Mouse (Mus musculus) ES-E14 (cell line): ENCODE data around the gene Plin2. TPM values are rescaled to one million over a fixed set of nuclear protein-coding genes. Genes with fewer than 3 reads are reported as not detected.

Experiments used
- DNase-seq: peaks from one replicate; pipeline ENCODE4 v3.0.0-alpha.2; 2013; ENCODE audit warnings: low read depth, low spot score
- H3K27ac ChIP-seq: 2 replicates; pipeline ENCODE4 v1.5.1; 2012; ENCODE audit warnings: low read depth, mild to moderate bottlenecking, low read length, moderate library complexity, mixed read lengths; ENCODE audit not compliant: poor library complexity, insufficient read depth, severe bottlenecking
- H3K36me3 ChIP-seq: 2 replicates; pipeline ENCODE4 v1.6.1; 2012; ENCODE audit warnings: mild to moderate bottlenecking, low read length, moderate library complexity, mixed read lengths; ENCODE audit not compliant: control insufficient read depth, poor library complexity, insufficient read depth, severe bottlenecking
- H3K4me1 ChIP-seq, 2 experiments: fragments of 150-350 bp in 1 of 2; sonication (generic) in 1 of 2; 2 replicates each; pipeline ENCODE4 v1.6.1; 2012; ENCODE audit warnings: low read length in 2 of 2, mild to moderate bottlenecking in 1 of 2, mixed read lengths in 1 of 2; ENCODE audit not compliant: control insufficient read depth in 2 of 2, insufficient read depth in 2 of 2, poor library complexity in 1 of 2
- H3K4me3 ChIP-seq, 2 experiments: fragments of 150-350 bp in 1 of 2; sonication (generic) in 1 of 2; 2 replicates each; pipeline ENCODE4 v1.5.1; 2012; ENCODE audit warnings: low read length in 2 of 2, low read depth in 1 of 2, mild to moderate bottlenecking in 1 of 2, mixed read lengths in 1 of 2; ENCODE audit not compliant: insufficient read depth in 1 of 2, poor library complexity in 1 of 2, severe bottlenecking in 1 of 2
- H3K9ac ChIP-seq: 2 replicates; pipeline ENCODE4 v1.6.1; 2012; ENCODE audit warnings: low read depth, mild to moderate bottlenecking, low read length, mixed read lengths; ENCODE audit not compliant: poor library complexity, insufficient read depth, severe bottlenecking
- H3K9me3 ChIP-seq: fragments of 150-350 bp; sonication (generic); 2 replicates; pipeline ENCODE4 v1.6.1; 2012; ENCODE audit warnings: low read depth, mild to moderate bottlenecking, low read length; ENCODE audit not compliant: control insufficient read depth, insufficient read depth
- CHD2 ChIP-seq: IDR thresholded peaks from 2 replicates; pipeline ENCODE4 v1.6.1; 2014; ENCODE audit warnings: mild to moderate bottlenecking, low read depth, low read length, inconsistent platforms
- HCFC1 ChIP-seq: IDR thresholded peaks from 2 replicates; pipeline ENCODE4 v1.6.1; 2012; ENCODE audit warnings: low read length, inconsistent platforms, borderline replicate concordance; ENCODE audit not compliant: insufficient read depth
- MAFK ChIP-seq: IDR thresholded peaks from 2 replicates; pipeline ENCODE4 v1.6.1; 2014; ENCODE audit warnings: mild to moderate bottlenecking, low read depth, low read length, inconsistent platforms; ENCODE audit not compliant: insufficient read depth
- ZC3H11A ChIP-seq: IDR thresholded peaks from 2 replicates; pipeline ENCODE4 v1.6.1; 2012; ENCODE audit warnings: low read depth, mild to moderate bottlenecking, inconsistent platforms, low read length, borderline replicate concordance
- ZNF384 ChIP-seq: IDR thresholded peaks from 2 replicates; pipeline ENCODE4 v1.6.1; 2012; ENCODE audit warnings: low read depth, low read length, inconsistent platforms
- in situ Hi-C, 2 experiments: fragments of 600-800 bp; cut with MboI; formaldehyde crosslinking; loops; one replicate each; pipeline ENCODE4 v1.15.1; 2025; ENCODE audit warnings: low sequenced_read_pairs in 2 of 2, inconsistent platforms in 1 of 2; ENCODE audit not compliant: unreplicated experiment in 2 of 2
- total RNA-seq: library from RNA; depleted of rRNA; stranded (reverse); fragments of 300-350 nt; gene quantifications from 2 replicates; pipeline ENCODE4 v1.2.3, GENCODE M21; 2012; rRNA removed

Gene Plin2
- total RNA-seq, 1 experiment, result 106 TPM

GRCm38 (mm10) chr4:86620506-86620905 lies 49.4 kb downstream of the Plin2 start:
- Histone ChIP-seq H3K27ac (no peak overlapping the region), H3K9ac (no peak overlapping the region), H3K4me1 (no peaks in the 10 kb centered on the region), H3K36me3 (no peaks in the 10 kb centered on the region), H3K9me3 (no peaks in the 10 kb centered on the region), H3K4me3 (no peak overlapping the region)
- TF ChIP-seq CHD2, result no peak
- no peak for DNase-seq
- in situ Hi-C loops, result no loop called here

GRCm38 (mm10) chr4:86612289-86612620 lies 57.6 kb downstream of the Plin2 start:
- Histone ChIP-seq H3K27ac (no peak overlapping the region), H3K9me3 (no peaks in the 10 kb centered on the region), H3K36me3 (no peaks in the 10 kb centered on the region; the same call in 1 of the 2 replicates), H3K4me3 (peak overlapping the region; percentile 63 to 66), H3K9ac (peak overlapping the region; percentile 64; the same call in 1 of the 2 replicates), H3K4me1 (peaks cover 2 to 4% of the 10 kb centered on the region in 2 experiments; a peak in 1 of 4 replicates)
- DNase-seq, result no peak
- TF ChIP-seq ZNF384 (no peak), CHD2 (no peak), HCFC1 (no peak), MAFK (no peak), ZC3H11A (no peak)
- in situ Hi-C loops, result no loop called here

- H3K9ac ChIP-seq, result peak within 1 kb of the TSS; percentile 98
- TF ChIP-seq ZC3H11A, result no peak
- TF ChIP-seq HCFC1, result peak; percentile 96
- no peak for TF ChIP-seq MAFK
- no peak for TF ChIP-seq ZNF384
- TF ChIP-seq CHD2, result 0 out of 2 replicates have a peak, but pooled peaks have one; percentile 54
- H3K4me3 ChIP-seq, result peak within 1 kb of the TSS; percentile 79 to 98
- H3K36me3 ChIP-seq, result no peaks in the 10 kb centered on the region; the same call in 1 of the 2 replicates
- in situ Hi-C loops, result no loop called here
- DNase-seq, result peak; percentile 94
- peaks cover 2 to 4% of the 10 kb centered on the region in 2 experiments; a peak in 1 of 4 replicates for H3K4me1 ChIP-seq
- peak within 1 kb of the TSS; percentile 54 for H3K27ac ChIP-seq
- no peaks in the 10 kb centered on the region for H3K9me3 ChIP-seq
These were observed 58.2 kb downstream of the Plin2 start, which contains the start of gene Haus6 for GRCm38 (mm10) chr4:86611524-86612288. Haus6 (minus strand) TSS chr4:86612055.

Other genes starting within 250 kb of the Plin2 start
- 0.21 and 0.31 TPM in 2 replicates for gene Saxo1, start 111.7 kb downstream of the Plin2 start, total RNA-seq
- gene Rraga, start 94.4 kb downstream of the Plin2 start, total RNA-seq, result 14.0 and 22.8 TPM in 2 replicates
- gene Haus6, start 58.0 kb downstream of the Plin2 start, total RNA-seq, result 53.9 and 55.8 TPM in 2 replicates
- 13.0 and 14.0 TPM in 2 replicates for gene Dennd4c, start 78.5 kb upstream of the Plin2 start, total RNA-seq
- 2,193 and 2,264 TPM in 2 replicates for gene Rps6, start 187.4 kb upstream of the Plin2 start, total RNA-seq
- 7.2 and 8.3 TPM in 2 replicates for gene Acer2, start 204.3 kb upstream of the Plin2 start, total RNA-seq